Mouse (Mus musculus) ES-E14 (cell line): Measurements from ENCODE around the gene Igdcc3.

Source experiments
- CHD2 ChIP-seq: IDR thresholded peaks from 2 replicates; pipeline ENCODE4 v1.6.1; 2014; ENCODE audit warnings: mild to moderate bottlenecking, low read depth, low read length, inconsistent platforms
- MAFK ChIP-seq: IDR thresholded peaks from 2 replicates; pipeline ENCODE4 v1.6.1; 2014; ENCODE audit warnings: mild to moderate bottlenecking, low read depth, low read length, inconsistent platforms; ENCODE audit not compliant: insufficient read depth
- ZC3H11A ChIP-seq: IDR thresholded peaks from 2 replicates; pipeline ENCODE4 v1.6.1; 2012; ENCODE audit warnings: low read depth, mild to moderate bottlenecking, inconsistent platforms, low read length, borderline replicate concordance
- ZNF384 ChIP-seq: IDR thresholded peaks from 2 replicates; pipeline ENCODE4 v1.6.1; 2012; ENCODE audit warnings: low read depth, low read length, inconsistent platforms

GRCm38 (mm10) chr9:65161188-65161587, 20.2 kb downstream of the Igdcc3 start:
- TF ChIP-seq ZC3H11A (no peak), ZNF384 (no peak), CHD2 (no peak), MAFK (no peak)
